Mouse (Mus musculus) spleen, adult 10 weeks (tissue): ENCODE data around the gene Ankrd13c. TPM values are rescaled to one million over a fixed set of nuclear protein-coding genes. Genes with fewer than 3 reads are reported as not detected.

Experiments used
- polyA plus RNA-seq: library from polyadenylated mRNA; stranded (reverse); fragments of 350-450 nt; fragmentation: Illumina TruSeq; extraction: RNeasy Lipid Tissue Mini Kit (QIAGEN cat#74804); gene quantifications from one replicate; pipeline ENCODE4 v1.2.3, GENCODE M21; 2015; ENCODE audit warnings: low replicate concordance; ENCODE audit not compliant: insufficient read depth

Gene Ankrd13c
- 57.0 TPM for polyA plus RNA-seq

GRCm38 (mm10) chr3:157946843-157947358 is at the start of gene Ankrd13c:
Gene Ankrd13c (plus strand): TSS chr3:157947239.

GRCm38 (mm10) chr3:157924692-157925328 is 22.2 kb upstream of the Ankrd13c start, which contains the start of gene Cth:
Gene Cth (minus strand): TSS chr3:157925077.

DNA sequence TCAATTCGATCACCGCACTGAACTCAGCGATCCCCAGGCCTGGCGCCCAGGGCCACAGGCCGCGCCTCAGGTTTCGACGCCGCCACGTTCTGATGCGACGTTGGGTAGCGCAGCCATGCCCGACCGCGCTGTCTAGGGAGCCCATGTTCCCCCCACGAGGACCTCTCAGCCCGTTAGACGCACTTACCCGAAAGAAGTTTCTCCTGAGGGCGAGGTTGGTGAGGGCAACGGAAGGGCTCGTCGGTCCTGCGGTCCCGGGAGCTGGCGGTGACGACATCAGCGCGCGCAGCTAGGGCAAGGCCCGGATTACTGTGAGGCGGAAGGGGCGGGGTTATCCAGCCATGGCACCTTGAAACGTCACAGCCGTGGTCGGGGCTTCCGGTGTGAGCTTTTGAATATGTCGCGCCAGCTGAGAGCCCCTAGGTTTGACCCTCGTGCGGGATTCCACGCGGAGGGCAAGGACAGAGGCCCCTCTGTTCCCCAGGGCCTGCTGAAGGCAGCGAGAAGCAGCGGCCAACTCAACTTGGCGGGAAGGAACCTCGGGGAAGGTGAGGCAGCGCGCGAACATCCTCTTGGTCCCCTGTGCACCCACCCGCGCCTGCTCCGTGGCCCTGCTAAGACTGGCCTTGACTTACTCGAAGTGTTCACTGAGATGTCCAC is 89.4 kb downstream of the Ankrd13c start, which contains the start of the genes Srsf11 and Lrrc40:
Gene Srsf11 (minus strand): TSS at position 311 of the 660 bp plus-strand sequence.
Gene Lrrc40 (plus strand): TSS at position 334 of the 660 bp plus-strand sequence.

Other genes starting within 250 kb of the Ankrd13c start
- 0.41 TPM for gene Cth, start 22.2 kb upstream of the Ankrd13c start, polyA plus RNA-seq
- 556 TPM for gene Srsf11, start 89.4 kb downstream of the Ankrd13c start, polyA plus RNA-seq
- gene Lrrc40, start 89.4 kb downstream of the Ankrd13c start, polyA plus RNA-seq: 31.7 TPM